Mouse (Mus musculus) midbrain, embryonic 14.5 days (tissue): ENCODE results near the gene Ugt1a2. TPM values are rescaled to one million over a fixed set of nuclear protein-coding genes. Genes with fewer than 3 reads are reported as not detected.

ENCODE experiments used
- ATAC-seq: fragments of 200-750 bp; cut with Nextera tagmentation; 2 replicates; pipeline ENCODE4 v1.8.0; 2017; ENCODE audit warnings: moderate number of reproducible peaks, moderate library complexity; ENCODE audit not compliant: low FRiP score, low TSS enrichment
- DNase-seq: peaks from one replicate; pipeline ENCODE4 v3.0.0-alpha.2; 2015
- H3K27ac ChIP-seq: fragments of 300-500 bp; sonication (generic); replicated peaks from 2 replicates; pipeline ENCODE4 v1.5.1; 2014; ENCODE audit warnings: mild to moderate bottlenecking, low read depth, low read length, moderate library complexity
- H3K27me3 ChIP-seq: fragments of 300-500 bp; sonication (generic); 2 replicates; pipeline ENCODE4 v1.6.1; 2014; ENCODE audit warnings: low read length, control low read depth, mixed read lengths; ENCODE audit not compliant: control insufficient read depth, insufficient read depth
- H3K36me3 ChIP-seq: fragments of 300-500 bp; sonication (generic); 2 replicates; pipeline ENCODE4 v1.6.1; 2014; ENCODE audit warnings: low read length, control low read depth; ENCODE audit not compliant: control insufficient read depth, insufficient read depth
- H3K4me1 ChIP-seq: fragments of 300-500 bp; sonication (generic); 2 replicates; pipeline ENCODE4 v1.6.1; 2014; ENCODE audit warnings: mild to moderate bottlenecking, antibody characterized with exemption, low read length, control low read depth; ENCODE audit not compliant: control insufficient read depth, insufficient read depth
- H3K4me2 ChIP-seq: fragments of 300-500 bp; sonication (generic); 2 replicates; pipeline ENCODE4 v1.6.1; 2014; ENCODE audit warnings: mild to moderate bottlenecking, low read length, moderate library complexity
- H3K4me3 ChIP-seq: fragments of 300-500 bp; sonication (generic); replicated peaks from 2 replicates; pipeline ENCODE4 v1.5.1; 2014; ENCODE audit warnings: low read depth, low read length
- H3K9ac ChIP-seq: fragments of 300-500 bp; sonication (generic); replicated peaks from 2 replicates; pipeline ENCODE4 v1.6.1; 2014; ENCODE audit warnings: mild to moderate bottlenecking, low read length, moderate library complexity
- H3K9me3 ChIP-seq: fragments of 300-500 bp; sonication (generic); 2 replicates; pipeline ENCODE4 v1.6.1; 2016; ENCODE audit warnings: low read length, control low read depth, mixed read lengths; ENCODE audit not compliant: control insufficient read depth
- WGBS: fragments of 180-500 bp; shearing (Covaris S2); extraction: QIAGEN DNeasy Blood & Tissue Kit; methylation state at CpG from one replicate; pipeline ENCODE4 v1.1.7; 2014; 5-methylcytosine and 5-hydroxymethylcytosine counted together
- polyA plus RNA-seq: library from polyadenylated mRNA; unstranded; fragments of >200 nt; fragmentation: Nextera tagmentation; extraction: Ambion mirVana; gene quantifications from 2 replicates; pipeline ENCODE4 v1.2.1, GENCODE M21; 2014

Gene Ugt1a2
- polyA plus RNA-seq, 1 experiment from 2014 or later: not detected

- DNase-seq: peak; percentile 7
- 70% methylated on average over 10 of the region's 10 CpGs for WGBS
- no peak for ATAC-seq
- H3K4me2 ChIP-seq: no peak overlapping the region
- no peaks in the 10 kb centered on the region for H3K4me1 ChIP-seq
- H3K27me3 ChIP-seq: no peaks in the 10 kb centered on the region
- no peak overlapping the region for H3K27ac ChIP-seq
- no peak overlapping the region for H3K9ac ChIP-seq
- no peaks in the 10 kb centered on the region for H3K36me3 ChIP-seq
- H3K9me3 ChIP-seq: peaks cover 62% of the 10 kb centered on the region
- H3K4me3 ChIP-seq: no peak overlapping the region
Observed at GRCm38 (mm10) chr1:88215466-88216380, 15.3 kb downstream of the Ugt1a2 start.

GRCm38 (mm10) chr1:88216551-88216950, 16.1 kb downstream of the Ugt1a2 start:
- Histone ChIP-seq H3K36me3 (no peaks in the 10 kb centered on the region), H3K27ac (no peak overlapping the region), H3K9me3 (peaks cover 58% of the 10 kb centered on the region), H3K4me2 (no peak overlapping the region), H3K4me1 (no peaks in the 10 kb centered on the region), H3K27me3 (no peaks in the 10 kb centered on the region), H3K9ac (no peak overlapping the region), H3K4me3 (no peak overlapping the region)
- 58% methylated on average over 2 of the region's 2 CpGs for WGBS
- no peak for DNase-seq
- ATAC-seq: no peak

- 60% methylated on average over 2 of the region's 2 CpGs for WGBS
Observed at GRCm38 (mm10) chr1:88217144-88217543, 16.7 kb downstream of the Ugt1a2 start.

GRCm38 (mm10) chr1:88217576-88217975, 17.2 kb downstream of the Ugt1a2 start:
- Histone ChIP-seq H3K9ac (no peak overlapping the region), H3K4me3 (no peak overlapping the region), H3K4me1 (no peaks in the 10 kb centered on the region), H3K9me3 (peaks cover 54% of the 10 kb centered on the region), H3K27ac (no peak overlapping the region), H3K27me3 (no peaks in the 10 kb centered on the region), H3K4me2 (no peak overlapping the region), H3K36me3 (no peaks in the 10 kb centered on the region)
- 42% methylated on average over 3 of the region's 3 CpGs for WGBS
- DNase-seq (peak; percentile 5), ATAC-seq (no peak)

More at GRCm38 (mm10) chr1:88217144-88217543, 16.7 kb downstream of the Ugt1a2 start:
- H3K4me1 ChIP-seq: no peaks in the 10 kb centered on the region
- H3K9me3 ChIP-seq: peaks cover 56% of the 10 kb centered on the region
- H3K4me2 ChIP-seq: no peak overlapping the region
- DNase-seq (peak; percentile 1), ATAC-seq (no peak)
- no peaks in the 10 kb centered on the region for H3K27me3 ChIP-seq
- no peak overlapping the region for H3K9ac ChIP-seq
- no peak overlapping the region for H3K4me3 ChIP-seq
- no peaks in the 10 kb centered on the region for H3K36me3 ChIP-seq
- H3K27ac ChIP-seq: no peak overlapping the region

- no peaks in the 10 kb centered on the region for H3K36me3 ChIP-seq
- H3K4me1 ChIP-seq: no peaks in the 10 kb centered on the region
- H3K9ac ChIP-seq: no peak overlapping the region
- no peak overlapping the region for H3K4me2 ChIP-seq
- no peaks in the 10 kb centered on the region for H3K27me3 ChIP-seq
- peaks cover 51% of the 10 kb centered on the region for H3K9me3 ChIP-seq
- DNase-seq: peak; percentile 1
- ATAC-seq: no peak
- no peak overlapping the region for H3K27ac ChIP-seq
- H3K4me3 ChIP-seq: no peak overlapping the region
- 75% methylated on average over 9 of the region's 9 CpGs for WGBS
Observed at GRCm38 (mm10) chr1:88218051-88218450, 17.6 kb downstream of the Ugt1a2 start.

GRCm38 (mm10) chr1:88218591-88218990, 18.2 kb downstream of the Ugt1a2 start:
- H3K4me3 ChIP-seq: no peak overlapping the region
- H3K9me3 ChIP-seq: peaks cover 46% of the 10 kb centered on the region
- H3K4me1 ChIP-seq: no peaks in the 10 kb centered on the region
- DNase-seq (no peak), ATAC-seq (no peak)
- H3K27me3 ChIP-seq: no peaks in the 10 kb centered on the region
- H3K4me2 ChIP-seq: no peak overlapping the region
- no peak overlapping the region for H3K9ac ChIP-seq
- WGBS: 48% methylated on average over 4 of the region's 4 CpGs
- no peak overlapping the region for H3K27ac ChIP-seq
- H3K36me3 ChIP-seq: no peaks in the 10 kb centered on the region

GRCm38 (mm10) chr1:88219054-88219453, 18.7 kb downstream of the Ugt1a2 start:
- no peak overlapping the region for H3K4me3 ChIP-seq
- H3K27ac ChIP-seq: no peak overlapping the region
- WGBS: 15% methylated on average over 1 of the region's 1 CpGs
- DNase-seq: no peak
- no peaks in the 10 kb centered on the region for H3K36me3 ChIP-seq
- peaks cover 41% of the 10 kb centered on the region for H3K9me3 ChIP-seq
- H3K4me1 ChIP-seq: no peaks in the 10 kb centered on the region
- H3K4me2 ChIP-seq: no peak overlapping the region
- H3K27me3 ChIP-seq: no peaks in the 10 kb centered on the region
- no peak for ATAC-seq
- H3K9ac ChIP-seq: no peak overlapping the region

- no peak overlapping the region for H3K4me2 ChIP-seq
- ATAC-seq (no peak), DNase-seq (no peak)
- H3K27me3 ChIP-seq: no peaks in the 10 kb centered on the region
- no peak overlapping the region for H3K9ac ChIP-seq
- H3K4me3 ChIP-seq: no peak overlapping the region
- no peak overlapping the region for H3K27ac ChIP-seq
- peaks cover 31% of the 10 kb centered on the region for H3K9me3 ChIP-seq
- H3K4me1 ChIP-seq: no peaks in the 10 kb centered on the region
- H3K36me3 ChIP-seq: no peaks in the 10 kb centered on the region
Observed at GRCm38 (mm10) chr1:88220336-88220735, 19.9 kb downstream of the Ugt1a2 start.

GRCm38 (mm10) chr1:88222216-88222615, 21.8 kb downstream of the Ugt1a2 start:
- no peak overlapping the region for H3K9ac ChIP-seq
- peaks cover 33% of the 10 kb centered on the region for H3K9me3 ChIP-seq
- no peak overlapping the region for H3K4me2 ChIP-seq
- no peaks in the 10 kb centered on the region for H3K36me3 ChIP-seq
- 49% methylated on average over 2 of the region's 2 CpGs for WGBS
- ATAC-seq: no peak
- H3K27me3 ChIP-seq: no peaks in the 10 kb centered on the region
- H3K27ac ChIP-seq: no peak overlapping the region
- no peak overlapping the region for H3K4me3 ChIP-seq
- no peak for DNase-seq
- H3K4me1 ChIP-seq: no peaks in the 10 kb centered on the region
